Mouse (Mus musculus): ENCODE measurements around the gene Dnah11. TPM values are rescaled to one million over a fixed set of nuclear protein-coding genes. Genes with fewer than 3 reads are reported as not detected.

The Dnah11 gene
- total and polyA plus RNA-seq, 3 experiments: 0.11 to 0.77 TPM; not detected in 1

- Histone ChIP-seq H3K36me3 (ENCODE audit: control insufficient read depth in 1 of 2, insufficient read depth in 2 of 2, low read length in 2 of 2) (no peaks in the 10 kb centered on the region), H3K27me3 (ENCODE audit: control insufficient read depth in 1 of 2, insufficient read depth in 2 of 2, low read length in 2 of 2) (peaks cover 0 to 3% of the 10 kb centered on the region in 2 experiments; a peak in 3 of 4 replicates), H3K27ac (ENCODE audit: control insufficient read depth, low read depth, low read length) (no peak overlapping the region), H3K4me1 (ENCODE audit: control insufficient read depth in 1 of 2, insufficient read depth in 2 of 2, low read length in 2 of 2) (no peaks in the 10 kb centered on the region), H3K79me2 (ENCODE audit: control insufficient read depth, insufficient read depth, low read length, poor library complexity) (no peaks in the 10 kb centered on the region), H3K9ac (ENCODE audit: control insufficient read depth, low read depth, low read length, poor library complexity, severe bottlenecking) (no peak overlapping the region), H3K4me3 (ENCODE audit: control insufficient read depth in 1 of 2, insufficient read depth in 1 of 2, low read depth in 2 of 2, low read length in 2 of 2) (no peak overlapping the region), H3K9me3 (replicated peaks; ENCODE audit: insufficient read depth, low read length) (no peaks in the 10 kb centered on the region)
- DNase-seq (ENCODE audit: low read depth, low spot score): no peak
- TF ChIP-seq MAX (IDR thresholded peaks at IDR 0.05; ENCODE audit: low read length) (no peak), ETS1 (IDR thresholded peaks at IDR 0.05; ENCODE audit: low read depth, low read length) (no peak), E2F4 (IDR thresholded peaks at IDR 0.05; ENCODE audit: borderline replicate concordance, low read depth, low read length) (no peak), RAD21 (IDR thresholded peaks at IDR 0.05; ENCODE audit: low read depth, low read length) (no peak), RCOR1 (IDR thresholded peaks at IDR 0.05; ENCODE audit: low read depth, low read length) (no peak), MAZ (IDR thresholded peaks at IDR 0.05; ENCODE audit: low read depth, low read length) (no peak), CHD1 (IDR thresholded peaks at IDR 0.05; ENCODE audit: low read depth, low read length) (no peak), SIN3A (IDR thresholded peaks at IDR 0.05; ENCODE audit: low read length) (no peak), ZC3H11A (IDR thresholded peaks at IDR 0.05; ENCODE audit: low read depth, low read length) (no peak), MXI1 (IDR thresholded peaks at IDR 0.05; ENCODE audit: low read depth, low read length) (no peak), MYB (IDR thresholded peaks at IDR 0.05; ENCODE audit: low read depth, low read length) (no peak), ZMIZ1 (IDR thresholded peaks at IDR 0.05; ENCODE audit: low read depth, low read length) (no peak), CTCF (IDR thresholded peaks at IDR 0.05 in 2 of 3, conservative IDR thresholded peaks at IDR 0.05 in 1 of 3; ENCODE audit: control insufficient read depth in 1 of 3, insufficient read depth in 1 of 3, low read depth in 2 of 3, low read length in 3 of 3, poor library complexity in 1 of 3, severe bottlenecking in 1 of 3) (no peak), NRF1 (IDR thresholded peaks at IDR 0.05; ENCODE audit: insufficient read depth, low read depth, low read length, poor library complexity, severe bottlenecking) (no peak)
Measured at GRCm38 (mm10) chr12:117831351-117831961, 367.4 kb downstream of the Dnah11 start.

- Histone ChIP-seq H3K4me3 (ENCODE audit: control insufficient read depth in 1 of 2, insufficient read depth in 1 of 2, low read depth in 2 of 2, low read length in 2 of 2) (no peak overlapping the region), H3K36me3 (ENCODE audit: control insufficient read depth in 1 of 2, insufficient read depth in 2 of 2, low read length in 2 of 2) (no peaks in the 10 kb centered on the region), H3K27me3 (ENCODE audit: control insufficient read depth in 1 of 2, insufficient read depth in 2 of 2, low read length in 2 of 2) (peaks cover 0 to 3% of the 10 kb centered on the region in 2 experiments; a peak in 3 of 4 replicates), H3K79me2 (ENCODE audit: control insufficient read depth, insufficient read depth, low read length, poor library complexity) (no peaks in the 10 kb centered on the region), H3K4me1 (ENCODE audit: control insufficient read depth in 1 of 2, insufficient read depth in 2 of 2, low read length in 2 of 2) (no peaks in the 10 kb centered on the region), H3K9ac (ENCODE audit: control insufficient read depth, low read depth, low read length, poor library complexity, severe bottlenecking) (no peak overlapping the region), H3K27ac (ENCODE audit: control insufficient read depth, low read depth, low read length) (no peak overlapping the region), H3K9me3 (replicated peaks; ENCODE audit: insufficient read depth, low read length) (no peaks in the 10 kb centered on the region)
- TF ChIP-seq SIN3A (IDR thresholded peaks at IDR 0.05; ENCODE audit: low read length) (no peak), ETS1 (IDR thresholded peaks at IDR 0.05; ENCODE audit: low read depth, low read length) (no peak), E2F4 (IDR thresholded peaks at IDR 0.05; ENCODE audit: borderline replicate concordance, low read depth, low read length) (no peak), HCFC1 (IDR thresholded peaks at IDR 0.05; ENCODE audit: low read depth, low read length) (no peak), POLR2AphosphoS5 (IDR thresholded peaks at IDR 0.05; ENCODE audit: borderline replicate concordance, low read depth, low read length) (no peak), MEF2A (IDR thresholded peaks at IDR 0.05; ENCODE audit: extremely low read depth, insufficient replicate concordance, low read depth, low read length, poor library complexity, severe bottlenecking) (no peak)
- no peak for DNase-seq (ENCODE audit: low read depth, low spot score)
Measured at GRCm38 (mm10) chr12:117828350-117828749, 370.5 kb downstream of the Dnah11 start.

Other genes with a start within 250 kb of the Dnah11 start
- 35.3 and 35.4 TPM in 2 replicates for gene Sp4, start 102.4 kb upstream of the Dnah11 start, total RNA-seq (2012; rRNA removed)
- 10 to 100 TPM; 21.4 to 33.9 TPM for gene Sp4, start 102.4 kb upstream of the Dnah11 start, polyA plus RNA-seq (2012; ENCODE audit: insufficient read depth in 1 of 2, insufficient read length in 2 of 2, low read depth in 1 of 2, low replicate concordance in 2 of 2, missing spikeins in 1 of 2)